Mouse (Mus musculus) ES-Bruce4 (cell line): Measurements from ENCODE around the gene Gramd1c. TPM values are rescaled to one million over a fixed set of nuclear protein-coding genes. Genes with fewer than 3 reads are reported as not detected.

ENCODE experiments used
- H3K27ac ChIP-seq: 2 replicates; pipeline ENCODE4 v1.5.1; 2012; ENCODE audit warnings: low read length, inconsistent platforms; ENCODE audit not compliant: insufficient read depth
- H3K27me3 ChIP-seq: 2 replicates; pipeline ENCODE4 v1.6.1; 2012; ENCODE audit warnings: mild to moderate bottlenecking, low read length, inconsistent platforms; ENCODE audit not compliant: control insufficient read depth, poor library complexity, insufficient read depth, severe bottlenecking
- H3K36me3 ChIP-seq: 2 replicates; pipeline ENCODE4 v1.6.1; 2012; ENCODE audit warnings: inconsistent platforms, mild to moderate bottlenecking, low read length, moderate library complexity; ENCODE audit not compliant: control insufficient read depth, poor library complexity, insufficient read depth, severe bottlenecking
- H3K4me1 ChIP-seq: one replicate; pipeline ENCODE4 v1.8.1; 2011; ENCODE audit warnings: low read length; ENCODE audit not compliant: control insufficient read depth, insufficient read depth
- H3K4me3 ChIP-seq: 2 replicates; pipeline ENCODE4 v1.5.1; 2011; ENCODE audit warnings: low read depth, mild to moderate bottlenecking, low read length
- H3K9ac ChIP-seq: 2 replicates; pipeline ENCODE4 v1.6.1; 2012; ENCODE audit warnings: low read depth, mild to moderate bottlenecking, inconsistent platforms; ENCODE audit not compliant: poor library complexity, severe bottlenecking
- H3K9me3 ChIP-seq: replicated peaks from 2 replicates; pipeline ENCODE4 v1.6.1; 2012; ENCODE audit warnings: mild to moderate bottlenecking, low read length, inconsistent platforms; ENCODE audit not compliant: control insufficient read depth, poor library complexity, insufficient read depth, severe bottlenecking
- CTCF ChIP-seq: IDR thresholded peaks from one replicate; pipeline ENCODE4 v1.8.1; 2011; ENCODE audit warnings: low read depth, low read length
- EP300 ChIP-seq: IDR thresholded peaks from 2 replicates; pipeline ENCODE4 v1.6.1; 2011; ENCODE audit warnings: low read depth, low read length; ENCODE audit not compliant: insufficient read depth
- POLR2A ChIP-seq: IDR thresholded peaks from one replicate; pipeline ENCODE4 v1.8.1; 2011; ENCODE audit warnings: low read length; ENCODE audit not compliant: insufficient read depth
- polyA plus RNA-seq: library from polyadenylated mRNA; stranded (reverse); fragments of >200 nt; gene quantifications from 2 replicates; pipeline ENCODE4 v1.2.4, GENCODE M21; 2011; ENCODE audit warnings: low read depth; ENCODE audit not compliant: missing spikeins, insufficient read depth, insufficient read length

Gene Gramd1c
- polyA plus RNA-seq, 1 experiment = 3.0 TPM

DNA sequence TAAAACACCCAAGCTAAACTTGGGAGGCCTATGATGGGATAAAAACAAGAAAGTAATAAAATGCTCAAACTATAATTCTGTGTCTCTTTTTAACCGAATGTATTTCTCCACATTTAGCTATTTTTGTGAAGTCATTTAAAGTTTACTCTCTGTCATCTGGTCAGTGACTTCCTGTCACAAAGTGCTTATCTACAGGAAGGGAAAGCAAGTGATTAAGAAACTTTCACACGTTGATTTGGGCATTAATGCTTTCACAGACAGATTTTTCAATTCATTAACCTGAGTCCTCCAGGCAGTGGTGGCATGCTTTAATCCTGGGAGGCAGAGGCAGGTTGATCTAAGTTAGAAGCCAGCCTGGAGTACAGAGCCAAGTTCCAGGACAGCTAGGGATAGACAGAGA lies 33.9 kb downstream of the Gramd1c start:
- no peak for TF ChIP-seq CTCF
- TF ChIP-seq POLR2A = no peak
- no peak for TF ChIP-seq EP300
- H3K4me1 ChIP-seq = no peaks in the 10 kb centered on the region
- no peak overlapping the region for H3K9ac ChIP-seq
- no peaks in the 10 kb centered on the region for H3K9me3 ChIP-seq
- no peak overlapping the region for H3K4me3 ChIP-seq
- H3K27ac ChIP-seq = no peak overlapping the region
- no peaks in the 10 kb centered on the region for H3K36me3 ChIP-seq
- H3K27me3 ChIP-seq = no peaks in the 10 kb centered on the region

DNA sequence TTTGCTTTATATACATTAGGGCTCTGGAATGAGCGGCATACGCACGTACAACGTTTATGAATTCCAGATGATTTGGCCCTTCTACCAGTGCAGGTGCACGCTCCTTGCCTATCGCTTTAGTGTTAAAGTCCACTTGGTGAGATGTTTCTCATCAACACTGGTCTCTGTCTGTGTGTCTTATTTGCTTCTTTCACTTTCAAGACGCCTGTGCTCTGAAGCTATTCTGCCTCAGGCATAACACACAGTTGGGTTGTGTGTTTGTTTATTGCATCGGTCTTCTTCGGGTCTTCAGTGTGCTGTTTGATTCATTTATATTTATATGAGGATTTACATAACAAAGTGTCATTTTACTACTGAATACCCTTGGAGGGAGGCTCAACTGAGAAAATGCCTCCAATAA lies 36.3 kb downstream of the Gramd1c start:
- Histone ChIP-seq H3K9me3 (no peaks in the 10 kb centered on the region), H3K4me1 (no peaks in the 10 kb centered on the region), H3K27me3 (no peaks in the 10 kb centered on the region), H3K9ac (no peak overlapping the region), H3K4me3 (no peak overlapping the region), H3K27ac (no peak overlapping the region), H3K36me3 (no peaks in the 10 kb centered on the region)
- TF ChIP-seq POLR2A (no peak), EP300 (no peak), CTCF (no peak)

DNA sequence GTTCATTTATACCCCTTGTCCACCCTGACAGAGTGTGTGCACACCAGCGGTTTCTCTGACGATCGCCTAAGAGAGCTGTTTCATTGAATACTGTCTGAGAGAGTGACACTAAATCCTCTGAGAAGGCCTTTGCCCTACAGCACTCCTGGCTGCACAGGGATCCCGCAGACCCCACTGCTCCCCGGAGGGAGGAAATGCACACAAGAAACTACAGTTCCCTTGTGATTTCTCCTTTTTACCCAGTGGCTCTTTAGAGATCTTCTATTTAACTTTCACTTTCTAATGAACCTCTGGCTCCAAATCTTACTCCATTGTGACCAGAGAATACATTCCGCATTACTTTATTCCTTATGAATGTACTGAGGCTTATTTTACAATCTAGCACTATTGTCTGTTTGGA lies 36.9 kb downstream of the Gramd1c start:
- no peak for TF ChIP-seq CTCF
- no peak for TF ChIP-seq POLR2A
- TF ChIP-seq EP300 = no peak
- no peak overlapping the region for H3K4me3 ChIP-seq
- no peaks in the 10 kb centered on the region for H3K36me3 ChIP-seq
- H3K9me3 ChIP-seq = no peaks in the 10 kb centered on the region
- H3K9ac ChIP-seq = no peak overlapping the region
- no peak overlapping the region for H3K27ac ChIP-seq
- no peaks in the 10 kb centered on the region for H3K27me3 ChIP-seq
- no peaks in the 10 kb centered on the region for H3K4me1 ChIP-seq

DNA sequence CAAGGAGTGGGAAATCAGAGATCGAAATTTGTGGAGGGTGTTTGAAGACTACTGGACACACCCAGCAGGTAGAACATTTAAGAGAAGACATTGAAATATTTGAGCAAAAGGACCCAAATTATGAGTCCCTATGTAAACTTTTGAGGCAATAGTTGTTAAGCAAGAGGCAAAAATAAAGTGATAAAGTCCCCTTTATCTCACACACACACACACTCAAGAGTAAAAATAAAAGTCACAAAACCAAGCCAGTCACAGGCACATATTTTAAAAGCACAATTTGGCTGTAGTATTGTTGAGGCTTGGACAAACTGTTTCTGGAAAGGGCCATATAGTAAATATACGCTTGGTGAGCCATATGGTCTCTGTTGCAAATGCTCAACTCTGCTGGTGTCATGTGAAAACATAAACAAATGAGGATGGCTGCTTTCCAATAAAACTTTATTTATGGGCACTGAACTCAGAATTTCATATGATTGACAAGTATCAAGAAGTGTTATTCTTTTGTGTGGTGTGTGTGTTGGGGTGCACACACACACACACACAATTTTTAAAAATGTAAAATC lies 44.1 kb downstream of the Gramd1c start:
- no peaks in the 10 kb centered on the region for H3K4me1 ChIP-seq
- no peaks in the 10 kb centered on the region for H3K36me3 ChIP-seq
- no peak overlapping the region for H3K4me3 ChIP-seq
- no peaks in the 10 kb centered on the region for H3K9me3 ChIP-seq
- no peak overlapping the region for H3K9ac ChIP-seq
- no peaks in the 10 kb centered on the region for H3K27me3 ChIP-seq
- TF ChIP-seq POLR2A (no peak), EP300 (no peak), CTCF (no peak)
- no peak overlapping the region for H3K27ac ChIP-seq

DNA sequence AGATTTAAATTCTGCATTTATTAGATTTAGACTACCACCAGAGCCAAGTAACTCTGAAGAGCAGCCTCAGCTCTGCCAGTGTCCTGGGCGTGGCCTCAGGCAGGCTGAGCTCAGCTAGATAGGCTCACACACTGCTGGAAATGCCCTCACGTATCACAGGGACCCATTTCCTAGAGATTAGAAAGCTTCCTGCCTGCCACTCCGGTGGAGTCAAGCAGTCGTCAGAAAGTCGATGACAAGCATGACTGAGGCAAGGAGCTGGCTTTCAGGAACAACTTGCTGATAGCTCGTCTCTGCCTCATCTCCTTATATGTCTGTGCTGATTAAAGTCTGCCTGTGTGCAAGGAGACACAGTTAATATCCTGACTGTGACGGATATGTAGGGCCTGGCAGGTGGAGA lies 44.8 kb downstream of the Gramd1c start:
- H3K27me3 ChIP-seq = no peaks in the 10 kb centered on the region
- H3K27ac ChIP-seq = no peak overlapping the region
- H3K9me3 ChIP-seq = no peaks in the 10 kb centered on the region
- H3K9ac ChIP-seq = no peak overlapping the region
- H3K36me3 ChIP-seq = no peaks in the 10 kb centered on the region
- no peak overlapping the region for H3K4me3 ChIP-seq
- TF ChIP-seq EP300 = no peak
- no peak for TF ChIP-seq CTCF
- TF ChIP-seq POLR2A = no peak
- H3K4me1 ChIP-seq = no peaks in the 10 kb centered on the region

DNA sequence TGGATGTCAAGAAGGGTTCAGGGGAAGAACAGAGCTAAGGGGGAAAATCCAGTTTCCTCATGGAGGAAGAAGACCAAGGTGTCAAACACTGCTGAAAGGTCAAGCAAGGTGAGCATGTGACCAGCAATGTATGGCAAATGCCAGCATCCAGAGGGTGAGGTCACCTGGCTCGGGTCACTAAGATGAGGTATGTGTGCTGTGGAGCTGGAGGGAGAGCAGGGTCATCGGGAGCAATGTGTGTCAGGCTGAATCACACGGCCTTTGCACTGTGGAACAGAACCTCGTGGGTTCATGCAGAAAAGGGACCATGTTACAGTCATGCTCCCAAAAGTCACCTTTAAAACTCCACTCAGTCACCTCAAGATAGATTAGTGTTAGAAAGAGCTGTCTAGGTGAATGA lies 45.4 kb downstream of the Gramd1c start:
- H3K36me3 ChIP-seq = no peaks in the 10 kb centered on the region
- no peak overlapping the region for H3K9ac ChIP-seq
- H3K27me3 ChIP-seq = no peaks in the 10 kb centered on the region
- H3K27ac ChIP-seq = no peak overlapping the region
- H3K9me3 ChIP-seq = no peaks in the 10 kb centered on the region
- H3K4me3 ChIP-seq = no peak overlapping the region
- H3K4me1 ChIP-seq = no peaks in the 10 kb centered on the region
- no peak for TF ChIP-seq POLR2A
- no peak for TF ChIP-seq EP300
- TF ChIP-seq CTCF = no peak
